Mouse (Mus musculus) mesoderm, embryonic 11.5 days (tissue): Measurements from ENCODE around the gene Slc23a2.

Experiments
- DNase-seq: peaks from one replicate; pipeline ENCODE4 v3.0.0-alpha.2; 2012; ENCODE audit warnings: low read depth, low spot score

The Slc23a2 gene

DNA sequence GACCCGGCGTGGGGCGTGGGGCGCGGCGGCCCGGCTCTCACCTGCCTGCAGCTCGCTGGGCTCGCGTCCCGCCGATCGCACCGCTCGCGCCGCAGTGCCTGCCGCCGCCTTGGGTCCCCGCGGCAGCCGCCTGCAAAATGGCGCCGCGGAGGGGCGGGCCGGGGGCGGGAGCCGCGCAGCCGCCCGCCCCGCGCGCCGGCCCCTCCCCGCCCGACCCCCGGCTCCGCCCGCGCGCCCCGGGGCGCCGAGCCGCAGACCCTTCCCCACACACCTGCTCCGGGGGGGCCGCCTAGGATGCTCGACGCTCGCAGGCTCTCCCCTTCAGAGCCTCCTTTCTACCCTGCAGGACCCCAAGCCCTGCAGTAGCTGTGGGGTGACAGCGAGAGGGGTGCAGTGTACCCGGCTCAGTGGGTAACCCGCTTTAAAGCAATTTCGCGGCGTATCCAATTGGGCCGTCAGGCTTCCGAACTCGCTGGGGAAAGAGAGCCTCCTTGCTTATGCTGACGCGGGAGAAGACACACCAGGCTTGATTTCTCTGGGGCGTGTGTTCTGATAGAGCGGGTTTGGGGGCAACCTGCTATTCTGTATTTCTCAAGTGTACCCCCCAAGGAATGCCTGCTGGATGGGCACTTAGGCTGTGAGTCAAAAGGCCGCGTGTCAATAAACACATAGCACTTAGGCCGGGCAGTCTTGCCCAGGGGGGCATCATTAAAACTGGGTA is at the start of gene Slc23a2:
Gene Slc23a2 (minus strand): TSS at position 138 of the 721 bp plus-strand sequence.
- DNase-seq: peak; percentile 50

GRCm38 (mm10) chr2:132190602-132191161 is 45.8 kb upstream of the Slc23a2 start:
- DNase-seq: no peak

DNA sequence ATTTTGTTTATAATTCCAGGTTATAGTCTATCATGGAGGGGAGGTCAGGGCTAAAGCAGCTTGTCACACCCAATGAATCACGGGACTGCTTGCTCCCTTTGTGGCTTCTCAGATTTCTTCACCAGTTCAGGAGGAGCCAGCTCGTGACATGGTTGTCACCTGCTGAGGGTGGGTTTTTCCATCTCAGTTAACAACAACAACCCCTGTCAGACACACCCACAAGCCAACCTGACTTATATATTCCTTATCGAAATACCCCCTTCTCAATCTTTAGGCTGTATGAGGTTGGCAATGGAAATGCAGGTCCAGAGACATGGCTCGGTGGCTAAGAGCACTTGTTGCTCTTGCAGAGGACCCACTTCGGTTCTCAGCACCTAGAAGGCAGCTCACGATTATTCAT is 39.0 kb upstream of the Slc23a2 start:
- no peak for DNase-seq

DNA sequence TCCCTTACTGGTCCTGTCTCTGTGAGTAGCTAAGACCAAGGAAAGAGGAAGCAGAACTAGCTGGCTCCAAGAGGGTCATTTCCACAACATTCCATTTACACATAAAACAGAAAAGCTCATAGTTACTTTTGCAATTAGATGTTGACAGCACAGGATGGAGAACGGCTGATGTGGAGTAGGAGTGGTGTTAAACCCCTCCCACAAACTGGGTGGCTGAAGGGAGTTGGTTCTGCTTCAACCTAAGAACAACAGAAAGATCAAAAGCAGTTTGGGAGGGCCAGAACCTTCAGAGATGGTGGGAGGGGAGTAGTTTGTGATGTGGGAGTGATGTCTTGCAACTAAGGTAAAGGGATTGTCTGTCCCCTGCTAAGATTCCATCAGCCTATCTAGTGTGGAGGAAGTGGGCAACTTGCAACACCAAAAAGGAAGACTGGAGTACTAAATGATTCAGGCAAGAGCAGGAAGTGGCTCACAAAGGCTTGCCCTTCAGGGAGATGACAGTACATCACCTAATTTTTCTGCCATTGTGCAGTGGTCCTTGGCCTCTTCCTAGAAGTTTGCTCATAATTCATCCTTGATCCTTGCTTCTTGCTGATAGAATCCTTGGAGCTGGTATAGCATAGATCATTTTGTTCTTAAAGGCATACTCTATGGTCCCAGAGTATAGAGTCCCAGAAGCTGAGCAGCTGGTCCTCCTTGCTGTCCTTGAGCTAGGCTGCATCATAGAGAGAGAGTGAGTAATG is 35.7 kb upstream of the Slc23a2 start:
- no peak for DNase-seq

DNA sequence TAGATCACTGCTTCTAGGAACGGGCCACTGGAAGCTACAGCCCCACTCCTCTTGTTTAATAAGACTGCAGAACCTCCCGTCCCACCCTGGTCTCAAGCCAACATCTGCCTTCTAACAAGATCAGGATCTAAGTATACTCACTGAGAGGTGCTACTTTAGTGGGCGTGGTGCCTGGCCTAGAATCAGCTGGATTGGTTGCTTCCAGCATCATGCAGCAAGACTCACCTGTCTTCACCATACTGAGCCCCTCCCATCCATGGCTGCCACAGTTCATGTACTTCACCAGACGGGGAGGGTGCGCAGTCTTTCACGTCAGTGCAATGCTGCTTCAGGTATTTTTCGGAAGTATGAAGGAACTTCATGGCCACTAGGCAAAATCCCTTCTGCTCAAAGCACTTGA is 34.5 kb upstream of the Slc23a2 start:
- no peak for DNase-seq

DNA sequence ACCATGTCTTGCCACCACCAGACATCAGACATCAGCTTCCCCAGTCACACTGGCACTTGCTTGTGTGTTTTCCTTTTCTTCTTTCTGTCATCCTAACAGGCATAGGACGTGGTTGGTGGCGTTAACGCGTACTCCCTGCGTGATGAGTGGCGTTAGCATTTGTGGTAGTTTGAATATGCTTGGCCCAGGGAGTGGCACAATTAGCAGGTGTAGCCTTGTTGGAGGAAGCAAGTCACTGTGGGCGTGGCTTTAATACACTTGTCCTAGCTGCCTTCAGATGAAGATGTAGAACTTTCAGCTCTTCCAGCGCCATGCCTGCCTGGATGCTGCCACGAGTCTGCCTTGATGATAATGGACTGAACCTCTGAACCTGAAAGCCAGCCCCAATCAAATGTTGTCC is 32.5 kb upstream of the Slc23a2 start:
- no peak for DNase-seq

GRCm38 (mm10) chr2:132176289-132176848 is 31.5 kb upstream of the Slc23a2 start:
- no peak for DNase-seq

GRCm38 (mm10) chr2:132174048-132174447 is 29.1 kb upstream of the Slc23a2 start:
- DNase-seq: no peak

GRCm38 (mm10) chr2:132171939-132172338 is 27.0 kb upstream of the Slc23a2 start:
- no peak for DNase-seq

DNA sequence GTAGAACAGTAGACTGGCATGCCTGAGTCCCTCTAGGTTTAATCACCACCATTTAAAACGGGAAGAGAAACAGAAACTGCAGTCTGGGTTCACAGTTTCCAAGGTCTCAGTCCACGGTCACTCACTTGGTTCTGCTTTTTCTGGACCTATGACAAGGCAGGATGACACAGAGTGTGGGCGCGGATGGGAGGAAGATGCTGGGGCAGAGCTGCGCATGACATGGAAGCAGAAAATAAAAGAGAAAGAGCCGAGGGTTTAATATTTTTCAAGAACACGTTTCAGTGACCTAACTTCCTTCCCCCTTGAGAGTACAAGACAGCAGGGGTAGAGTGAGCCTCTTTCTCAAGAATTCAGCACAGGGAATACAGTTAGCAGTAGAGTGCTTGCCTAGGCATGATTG is 24.2 kb upstream of the Slc23a2 start:
- DNase-seq: no peak

DNA sequence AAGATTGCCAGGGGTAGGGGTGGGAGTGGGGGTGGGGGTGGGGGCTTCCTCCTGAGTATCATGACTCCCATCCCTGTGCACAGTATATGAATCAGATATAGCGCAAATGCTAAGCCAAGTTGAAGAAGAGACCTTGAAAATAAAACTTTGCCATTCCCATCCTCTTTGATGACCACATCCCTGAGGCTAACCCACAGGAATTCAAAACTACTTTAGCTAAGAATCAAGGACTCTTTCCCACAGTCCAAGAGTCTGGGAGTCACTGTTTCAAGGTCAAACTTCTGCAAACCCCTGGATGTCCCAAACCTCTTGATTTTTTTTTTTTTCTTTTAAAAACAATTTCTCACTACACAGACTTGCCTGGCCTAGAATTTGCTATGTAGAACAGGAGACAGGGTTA is 18.7 kb upstream of the Slc23a2 start:
- DNase-seq: no peak

DNA sequence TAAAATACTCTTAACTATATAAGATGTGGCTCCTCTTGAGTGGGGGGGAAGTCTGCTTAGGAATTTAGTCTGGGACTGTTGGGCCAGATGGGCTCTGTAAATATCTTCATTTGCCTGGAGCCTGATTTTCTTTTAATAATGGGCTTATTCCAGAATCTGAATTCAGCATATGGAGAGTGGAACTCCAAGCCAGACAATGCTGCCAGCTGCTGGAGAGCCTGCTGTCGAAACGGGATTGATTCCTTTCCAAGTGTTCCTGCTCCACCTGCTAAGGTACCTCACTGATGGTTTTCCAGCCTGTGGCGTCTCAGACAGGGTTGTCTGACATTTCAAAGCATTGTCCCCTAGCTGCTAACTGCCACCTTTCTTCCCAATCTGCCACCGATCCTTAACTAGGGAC is 12.6 kb upstream of the Slc23a2 start:
- DNase-seq: no peak

DNA sequence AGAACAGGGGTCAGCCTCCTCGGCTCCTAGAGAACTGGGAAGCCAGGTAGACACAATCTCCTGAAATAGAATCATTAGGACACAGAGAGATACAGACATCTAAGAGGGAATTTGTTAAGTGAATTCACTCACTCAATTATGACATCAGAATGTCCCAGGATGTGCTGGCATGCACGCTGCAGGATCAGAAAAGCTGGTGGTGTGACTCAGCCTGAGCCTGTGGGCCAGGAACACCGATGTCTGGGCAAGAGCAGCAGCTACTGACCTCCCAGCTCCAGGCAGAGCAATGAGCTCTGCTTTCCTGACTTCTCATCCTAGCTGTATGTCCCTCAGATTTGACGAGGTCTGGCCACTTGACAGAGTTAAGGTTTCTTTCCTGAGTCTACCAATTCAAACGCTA is 7.8 kb upstream of the Slc23a2 start:
- DNase-seq: no peak

DNA sequence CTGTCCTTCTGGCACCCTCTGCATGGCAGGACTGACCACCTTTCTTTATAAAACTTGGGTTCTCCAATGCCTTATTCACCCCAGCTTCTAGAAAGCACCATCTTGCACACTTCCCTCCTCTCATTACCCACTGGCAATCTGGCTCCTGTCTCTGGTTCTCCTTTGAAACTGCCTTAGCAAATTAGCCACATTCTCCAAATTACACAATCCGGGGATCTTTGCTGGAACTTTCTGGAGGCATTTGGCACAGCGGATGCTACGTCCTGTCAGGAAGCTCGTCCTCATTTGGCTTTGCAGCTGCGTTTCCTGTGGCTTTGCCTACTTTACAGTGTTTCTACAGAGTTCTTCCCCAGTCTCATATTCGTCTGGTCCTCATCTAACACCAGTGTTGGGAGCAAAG is 6.7 kb upstream of the Slc23a2 start:
- DNase-seq: no peak

DNA sequence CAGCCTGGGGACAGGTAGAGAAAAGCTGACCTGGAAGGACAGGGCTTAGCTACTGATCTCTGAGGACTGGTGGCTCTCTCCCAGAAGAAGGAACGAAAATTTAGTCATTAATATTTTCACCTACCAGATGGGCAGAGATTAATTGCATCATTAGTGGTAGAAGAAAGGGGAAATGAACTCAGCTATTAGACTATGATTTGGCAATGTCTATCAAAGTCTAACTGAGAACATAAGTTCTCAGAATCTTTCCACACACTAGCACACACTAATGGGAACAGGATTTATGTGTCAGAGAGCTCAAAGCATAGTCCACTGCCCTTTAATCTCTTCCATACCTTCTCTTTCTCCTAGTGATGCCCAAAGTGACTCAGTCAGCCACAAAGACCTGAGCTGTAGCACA is 6.0 kb upstream of the Slc23a2 start:
- DNase-seq: no peak

GRCm38 (mm10) chr2:132146502-132146901 is 1.6 kb upstream of the Slc23a2 start:
- DNase-seq: no peak

GRCm38 (mm10) chr2:132143943-132144927 is 673 bp downstream of the Slc23a2 start:
- peak; percentile 30 for DNase-seq

GRCm38 (mm10) chr2:132142606-132143005 is 2.3 kb downstream of the Slc23a2 start:
- DNase-seq: no peak

DNA sequence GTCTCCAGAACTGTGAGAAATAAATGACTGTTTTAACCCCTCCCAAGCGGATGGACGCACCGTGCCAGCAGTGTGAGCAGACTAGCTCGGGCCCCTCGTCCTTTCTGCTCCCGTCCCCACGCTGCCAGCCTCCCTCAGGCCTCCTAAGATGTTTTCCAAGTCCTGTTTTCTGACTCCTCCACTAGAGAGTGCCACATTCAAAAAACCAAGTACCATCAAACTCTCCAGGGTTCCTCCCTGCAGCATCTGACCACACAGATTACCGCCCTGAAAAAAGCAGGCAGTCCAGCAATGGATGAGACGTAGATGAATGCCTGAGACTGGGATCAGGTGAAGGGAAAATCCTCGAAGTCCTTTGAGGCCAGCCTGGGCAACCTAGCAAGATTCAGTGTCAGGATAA is 4.4 kb downstream of the Slc23a2 start:
- no peak for DNase-seq

DNA sequence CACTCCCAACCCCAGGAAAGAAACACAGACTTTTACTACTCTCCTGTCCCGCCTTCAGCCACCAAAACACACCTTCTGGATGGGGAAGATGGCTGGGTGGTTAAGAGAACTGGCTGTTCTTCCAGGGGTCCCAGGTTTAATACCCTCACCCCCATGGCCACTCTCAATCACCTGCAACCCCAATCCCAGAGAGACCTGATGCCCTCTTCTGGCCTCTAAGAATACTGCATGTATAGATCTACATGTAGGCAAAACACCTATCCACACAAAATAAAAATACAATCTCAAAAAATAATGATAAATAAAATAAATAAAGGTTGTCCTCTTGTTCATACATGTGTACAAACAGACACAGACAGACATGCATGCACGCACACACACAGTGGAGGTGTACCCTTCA is 5.8 kb downstream of the Slc23a2 start:
- no peak for DNase-seq

- no peak for DNase-seq
Observed at GRCm38 (mm10) chr2:132135876-132136637, 8.9 kb downstream of the Slc23a2 start.
